Mouse (Mus musculus) MEL (cell line): ENCODE data around the gene Slc3a1. TPM values are rescaled to one million over a fixed set of nuclear protein-coding genes. Genes with fewer than 3 reads are reported as not detected.

ENCODE experiments used
- DNase-seq: peaks from one replicate; pipeline ENCODE4 v3.0.0; 2011; ENCODE audit warnings: low read depth, low spot score
- H3K27ac ChIP-seq: 2 replicates; pipeline ENCODE4 v1.5.1; 2012; ENCODE audit warnings: low read depth, mild to moderate bottlenecking, control low read depth, low read length, moderate library complexity; ENCODE audit not compliant: control insufficient read depth
- H3K27me3 ChIP-seq, 2 experiments: fragments of 150-350 bp in 1 of 2; sonication (generic) in 1 of 2; 2 replicates each; pipeline ENCODE4 v1.6.1; 2012; ENCODE audit warnings: low read length in 2 of 2, mild to moderate bottlenecking in 2 of 2, improper control_type of control experiment in 1 of 2, moderate library complexity in 1 of 2; ENCODE audit not compliant: insufficient read depth in 2 of 2, control insufficient read depth in 1 of 2
- H3K36me3 ChIP-seq, 2 experiments: 2 replicates each; pipeline ENCODE4 v1.6.1; 2012 to 2014; ENCODE audit warnings: low read length in 2 of 2, improper control_type of control experiment in 1 of 2, inconsistent platforms in 1 of 2, mild to moderate bottlenecking in 1 of 2; ENCODE audit not compliant: insufficient read depth in 2 of 2, control insufficient read depth in 1 of 2
- H3K4me1 ChIP-seq, 2 experiments: fragments of 150-350 bp in 1 of 2; sonication (generic) in 1 of 2; 2 replicates each; pipeline ENCODE4 v1.6.1; 2012; ENCODE audit warnings: low read length in 2 of 2, improper control_type of control experiment in 1 of 2, mild to moderate bottlenecking in 1 of 2; ENCODE audit not compliant: insufficient read depth in 2 of 2, control insufficient read depth in 1 of 2
- H3K4me3 ChIP-seq, 2 experiments: fragments of 150-350 bp in 1 of 2; sonication (generic) in 1 of 2; 2 replicates each; pipeline ENCODE4 v1.5.1; 2012; ENCODE audit warnings: low read depth in 2 of 2, low read length in 2 of 2, mild to moderate bottlenecking in 2 of 2, moderate library complexity in 2 of 2, control low read depth in 1 of 2, improper control_type of control experiment in 1 of 2; ENCODE audit not compliant: control insufficient read depth in 1 of 2, insufficient read depth in 1 of 2
- H3K79me2 ChIP-seq: 2 replicates; pipeline ENCODE4 v1.6.1; 2012; ENCODE audit warnings: mild to moderate bottlenecking, low read length, moderate library complexity; ENCODE audit not compliant: control insufficient read depth, poor library complexity, insufficient read depth
- H3K9ac ChIP-seq: 2 replicates; pipeline ENCODE4 v1.6.1; 2012; ENCODE audit warnings: low read depth, mild to moderate bottlenecking, control low read depth, low read length, moderate library complexity; ENCODE audit not compliant: control insufficient read depth, poor library complexity, severe bottlenecking
- H3K9me3 ChIP-seq: fragments of 150-350 bp; sonication (generic); replicated peaks from 2 replicates; pipeline ENCODE4 v1.6.1; 2012; ENCODE audit warnings: mild to moderate bottlenecking, low read length, improper control_type of control experiment, moderate library complexity; ENCODE audit not compliant: insufficient read depth
- BHLHE40 ChIP-seq: IDR thresholded peaks from 2 replicates; pipeline ENCODE4 v1.6.1; 2012; ENCODE audit warnings: low read depth, mild to moderate bottlenecking, inconsistent platforms, low read length, improper control_type of control experiment, borderline replicate concordance
- CHD2 ChIP-seq: IDR thresholded peaks from 2 replicates; pipeline ENCODE4 v1.6.1; 2011; ENCODE audit warnings: low read length, improper control_type of control experiment
- CTCF ChIP-seq, 3 experiments: IDR thresholded peaks in 2 of 3; conservative IDR thresholded peaks in 1 of 3; 2 replicates each; pipeline ENCODE4 v1.5.1; 2011 to 2012; ENCODE audit warnings: low read length in 3 of 3, low read depth in 2 of 3, mild to moderate bottlenecking in 2 of 3, improper control_type of control experiment in 1 of 3, inconsistent platforms in 1 of 3, mixed read lengths in 1 of 3, moderate library complexity in 1 of 3; ENCODE audit not compliant: control insufficient read depth in 1 of 3, insufficient read depth in 1 of 3, poor library complexity in 1 of 3, severe bottlenecking in 1 of 3
- E2F4 ChIP-seq: IDR thresholded peaks from 2 replicates; pipeline ENCODE4 v1.6.1; 2011; ENCODE audit warnings: low read depth, low read length, improper control_type of control experiment, borderline replicate concordance
- ELF1 ChIP-seq: IDR thresholded peaks from 2 replicates; pipeline ENCODE4 v1.6.1; 2014; ENCODE audit warnings: low read depth, mild to moderate bottlenecking, inconsistent platforms, low read length, improper control_type of control experiment, moderate library complexity
- EP300 ChIP-seq, 2 experiments: IDR thresholded peaks; 2 replicates each; pipeline ENCODE4 v1.6.1; 2011; ENCODE audit warnings: improper control_type of control experiment in 2 of 2, low read length in 2 of 2, low read depth in 1 of 2, mild to moderate bottlenecking in 1 of 2
- ETS1 ChIP-seq: IDR thresholded peaks from 2 replicates; pipeline ENCODE4 v1.6.1; 2012; ENCODE audit warnings: low read depth, mild to moderate bottlenecking, inconsistent platforms, low read length, improper control_type of control experiment, moderate library complexity
- HCFC1 ChIP-seq: IDR thresholded peaks from 2 replicates; pipeline ENCODE4 v1.6.1; 2012; ENCODE audit warnings: low read depth, mild to moderate bottlenecking, inconsistent platforms, low read length, improper control_type of control experiment, moderate library complexity
- JUND ChIP-seq: IDR thresholded peaks from 2 replicates; pipeline ENCODE4 v1.6.1; 2011; ENCODE audit warnings: low read depth, mild to moderate bottlenecking, improper control_type of control experiment, low read length
- KAT2A ChIP-seq: conservative IDR thresholded peaks from 2 replicates; pipeline ENCODE4 v1.6.1; 2012; ENCODE audit warnings: low read depth, low read length, improper control_type of control experiment, inconsistent platforms
- MAFK ChIP-seq: IDR thresholded peaks from 2 replicates; pipeline ENCODE4 v1.6.1; 2011; ENCODE audit warnings: low read depth, mild to moderate bottlenecking, low read length, improper control_type of control experiment, borderline replicate concordance
- MAZ ChIP-seq: IDR thresholded peaks from 2 replicates; pipeline ENCODE4 v1.6.1; 2012; ENCODE audit warnings: low read depth, mild to moderate bottlenecking, inconsistent platforms, low read length, improper control_type of control experiment
- MEF2A ChIP-seq: IDR thresholded peaks from 2 replicates; pipeline ENCODE4 v1.6.1; 2014; ENCODE audit warnings: low read depth, mild to moderate bottlenecking, inconsistent platforms, low read length, improper control_type of control experiment; ENCODE audit not compliant: poor library complexity, insufficient replicate concordance, severe bottlenecking; ENCODE audit errors: extremely low read depth
- MXI1 ChIP-seq: IDR thresholded peaks from 2 replicates; pipeline ENCODE4 v1.6.1; 2011; ENCODE audit warnings: mild to moderate bottlenecking, low read depth, low read length, improper control_type of control experiment
- MYC ChIP-seq: IDR thresholded peaks from 2 replicates; pipeline ENCODE4 v1.6.1; 2011; ENCODE audit warnings: low read depth, mild to moderate bottlenecking, low read length, improper control_type of control experiment, moderate library complexity
- NELFE ChIP-seq: IDR thresholded peaks from 2 replicates; pipeline ENCODE4 v1.6.1; 2011; ENCODE audit warnings: low read depth, low read length, improper control_type of control experiment
- POLR2A ChIP-seq, 2 experiments: IDR thresholded peaks; 2 replicates each; pipeline ENCODE4 v1.6.1; 2011 to 2012; ENCODE audit warnings: low read length in 2 of 2, mild to moderate bottlenecking in 2 of 2, control low read depth in 1 of 2, improper control_type of control experiment in 1 of 2, low read depth in 1 of 2, moderate library complexity in 1 of 2; ENCODE audit not compliant: control insufficient read depth in 1 of 2, insufficient read depth in 1 of 2, poor library complexity in 1 of 2
- POLR2AphosphoS2 ChIP-seq: IDR thresholded peaks from 2 replicates; pipeline ENCODE4 v1.6.1; 2011; ENCODE audit warnings: low read length, improper control_type of control experiment
- POLR2AphosphoS5 ChIP-seq: IDR thresholded peaks from 2 replicates; pipeline ENCODE4 v1.6.1; 2012; ENCODE audit warnings: low read depth, borderline replicate concordance, mild to moderate bottlenecking, inconsistent platforms, low read length, moderate library complexity, mixed read lengths
- RCOR1 ChIP-seq: IDR thresholded peaks from 2 replicates; pipeline ENCODE4 v1.6.1; 2012; ENCODE audit warnings: low read depth, mild to moderate bottlenecking, inconsistent platforms, low read length, improper control_type of control experiment
- SIN3A ChIP-seq: IDR thresholded peaks from 2 replicates; pipeline ENCODE4 v1.6.1; 2012; ENCODE audit warnings: low read length, improper control_type of control experiment, inconsistent platforms
- SMC3 ChIP-seq: IDR thresholded peaks from 2 replicates; pipeline ENCODE4 v1.6.1; 2011; ENCODE audit warnings: low read depth, low read length, improper control_type of control experiment
- TAL1 ChIP-seq: IDR thresholded peaks from 2 replicates; pipeline ENCODE4 v1.6.1; 2012; ENCODE audit warnings: mild to moderate bottlenecking, inconsistent platforms, low read length, moderate library complexity, mixed read lengths
- TBP ChIP-seq: IDR thresholded peaks from 2 replicates; pipeline ENCODE4 v1.8.0; 2011; ENCODE audit warnings: low read depth, low read length, improper control_type of control experiment
- TCF12 ChIP-seq: IDR thresholded peaks from 2 replicates; pipeline ENCODE4 v1.6.1; 2014; ENCODE audit warnings: low read depth, mild to moderate bottlenecking, inconsistent platforms, low read length, improper control_type of control experiment, moderate library complexity
- USF1 ChIP-seq: IDR thresholded peaks from 2 replicates; pipeline ENCODE4 v1.6.1; 2014; ENCODE audit warnings: low read depth, mild to moderate bottlenecking, inconsistent platforms, low read length, improper control_type of control experiment, moderate library complexity
- USF2 ChIP-seq, 2 experiments: IDR thresholded peaks; 2 replicates each; pipeline ENCODE4 v1.6.1; 2011 to 2012; ENCODE audit warnings: improper control_type of control experiment in 2 of 2, low read length in 2 of 2, borderline replicate concordance in 1 of 2, inconsistent platforms in 1 of 2, low read depth in 1 of 2, mild to moderate bottlenecking in 1 of 2; ENCODE audit not compliant: insufficient read depth in 1 of 2
- ZC3H11A ChIP-seq: IDR thresholded peaks from 2 replicates; pipeline ENCODE4 v1.6.1; 2012; ENCODE audit warnings: low read depth, mild to moderate bottlenecking, inconsistent platforms, low read length, improper control_type of control experiment
- ZKSCAN1 ChIP-seq: IDR thresholded peaks from 2 replicates; pipeline ENCODE4 v1.6.1; 2012; ENCODE audit warnings: low read depth, mild to moderate bottlenecking, inconsistent platforms, low read length, improper control_type of control experiment, moderate library complexity
- ZNF384 ChIP-seq: IDR thresholded peaks from 2 replicates; pipeline ENCODE4 v1.6.1; 2012; ENCODE audit warnings: low read depth, mild to moderate bottlenecking, inconsistent platforms, low read length, improper control_type of control experiment
- polyA plus RNA-seq, 2 experiments: library from polyadenylated mRNA; stranded (reverse) in 1 of 2; unstranded in 1 of 2; fragments of >175 nt in 1 of 2; fragments of >200 nt in 1 of 2; gene quantifications; 2 replicates each; pipeline versions ENCODE4 v1.2.1 to v1.2.4; 2012; ENCODE audit warnings: low replicate concordance in 2 of 2, low read depth in 1 of 2; ENCODE audit not compliant: insufficient read length in 2 of 2, insufficient read depth in 1 of 2, missing spikeins in 1 of 2
- total RNA-seq: library from RNA; depleted of rRNA; stranded (reverse); fragments of 300-350 nt; gene quantifications from 2 replicates; pipeline ENCODE4 v1.2.3, GENCODE M21; 2012

Gene Slc3a1
- total and polyA plus RNA-seq, 3 experiments: 0.08 TPM; not detected in 1

DNA sequence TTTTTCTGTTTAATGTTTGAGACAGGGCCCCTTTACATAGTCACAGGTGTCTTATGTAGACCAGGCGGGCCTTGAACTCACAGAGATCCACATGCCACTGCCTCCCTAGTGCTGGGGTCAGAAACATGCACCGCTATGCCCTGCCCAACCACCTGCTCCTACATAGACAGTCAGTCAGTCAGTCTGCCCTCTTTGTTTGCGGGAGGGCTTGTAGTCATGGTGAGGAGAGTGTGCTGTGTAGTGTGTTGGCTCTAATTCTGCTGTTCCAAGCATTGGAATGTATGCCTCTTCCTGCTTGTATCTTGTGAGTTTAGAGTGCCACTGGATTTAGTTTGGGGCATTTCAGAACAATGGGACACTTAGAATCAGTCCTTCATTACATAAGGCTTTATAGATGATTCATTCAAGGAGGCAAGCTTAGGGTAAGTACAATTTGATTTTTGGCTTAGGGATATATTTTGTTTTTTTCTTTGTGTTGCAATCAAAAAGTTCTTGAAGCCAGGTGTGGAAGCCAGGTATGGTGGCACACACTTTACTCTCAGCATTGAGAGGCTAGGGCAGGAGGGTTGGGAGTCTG, 40.3 kb upstream of the Slc3a1 start:
- TF ChIP-seq POLR2AphosphoS2 (no peak), ZKSCAN1 (no peak), POLR2A (IDR thresholded peaks at IDR 0.05; ENCODE audit: control insufficient read depth in 1 of 2, insufficient read depth in 1 of 2, low read depth in 1 of 2, low read length in 2 of 2, poor library complexity in 1 of 2) (no peak), BHLHE40 (no peak), EP300 (IDR thresholded peaks at IDR 0.05; ENCODE audit: low read depth in 1 of 2, low read length in 2 of 2) (no peak), MXI1 (no peak), ELF1 (no peak), E2F4 (no peak), MYC (no peak), ZNF384 (no peak), USF2 (IDR thresholded peaks at IDR 0.05; ENCODE audit: borderline replicate concordance in 1 of 2, insufficient read depth in 1 of 2, low read depth in 1 of 2, low read length in 2 of 2) (no peak), CHD2 (no peak), JUND (no peak), NELFE (no peak), KAT2A (no peak), SIN3A (no peak), ZC3H11A (no peak), SMC3 (no peak)
- TF ChIP-seq, all 39 proteins: peak for 0
- Histone ChIP-seq H3K27me3 (no peaks in the 10 kb centered on the region), H3K9ac (no peak overlapping the region), H3K79me2 (peaks cover 49% of the 10 kb centered on the region), H3K4me1 (peaks cover 16 to 23% of the 10 kb centered on the region in 2 experiments), H3K4me3 (no peak overlapping the region), H3K36me3 (peaks cover 0 to 31% of the 10 kb centered on the region in 2 experiments; a peak in 2 of 4 replicates), H3K9me3 (no peaks in the 10 kb centered on the region), H3K27ac (peak overlapping the region; percentile 37)
- peak; percentile 26 for DNase-seq

DNA sequence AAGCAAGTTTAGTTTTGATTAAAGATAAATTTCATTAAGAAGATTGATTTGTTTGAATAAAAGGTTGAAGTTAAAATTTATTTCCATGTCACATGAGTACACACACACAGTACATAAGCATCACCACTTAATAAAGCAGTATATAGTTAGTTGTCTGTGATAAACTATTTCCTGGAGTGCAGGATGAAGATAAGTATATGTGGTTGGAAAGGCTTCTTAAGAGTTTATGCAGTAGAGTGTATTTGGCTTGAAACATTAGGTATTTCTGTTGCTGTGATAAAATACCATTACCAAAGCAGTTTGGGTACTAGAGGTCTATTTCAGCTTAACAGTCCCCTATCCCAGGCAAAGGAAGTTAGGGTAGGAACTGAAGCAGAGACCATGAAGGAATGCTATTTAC, 39.7 kb upstream of the Slc3a1 start:
- Histone ChIP-seq H3K27ac (peak overlapping the region; percentile 41), H3K79me2 (peaks cover 48% of the 10 kb centered on the region; the same call in 1 of the 2 replicates), H3K9ac (no peak overlapping the region), H3K27me3 (no peaks in the 10 kb centered on the region), H3K4me3 (no peak overlapping the region), H3K4me1 (peaks cover 16 to 23% of the 10 kb centered on the region in 2 experiments), H3K9me3 (no peaks in the 10 kb centered on the region), H3K36me3 (peaks cover 0 to 31% of the 10 kb centered on the region in 2 experiments; a peak in 2 of 4 replicates)
- DNase-seq: peak; percentile 67
- 0 out of 2 replicates have a peak, but pooled peaks have one; percentile 16 for TF ChIP-seq TAL1
- TF ChIP-seq CHD2: no peak
- no peak for TF ChIP-seq MAFK
- peak; percentile 80 to 83 for TF ChIP-seq EP300 (IDR thresholded peaks at IDR 0.05; ENCODE audit: low read depth in 1 of 2, low read length in 2 of 2)
- no peak; the same call in 1 of the 2 replicates for TF ChIP-seq USF1
- TF ChIP-seq TCF12: peak; percentile 72
- no peak for TF ChIP-seq BHLHE40
- TF ChIP-seq CTCF (IDR thresholded peaks at IDR 0.05 in 2 of 3, conservative IDR thresholded peaks at IDR 0.05 in 1 of 3; ENCODE audit: control insufficient read depth in 1 of 3, insufficient read depth in 1 of 3, low read depth in 2 of 3, low read length in 3 of 3, poor library complexity in 1 of 3, severe bottlenecking in 1 of 3): no peak
- no peak for TF ChIP-seq MXI1
- TF ChIP-seq POLR2A (IDR thresholded peaks at IDR 0.05; ENCODE audit: control insufficient read depth in 1 of 2, insufficient read depth in 1 of 2, low read depth in 1 of 2, low read length in 2 of 2, poor library complexity in 1 of 2): no peak
- peak; percentile 39; the same call in 1 of the 2 replicates for TF ChIP-seq ETS1
- TF ChIP-seq HCFC1: no peak
- TF ChIP-seq MEF2A: no peak
- TF ChIP-seq ELF1: no peak
- TF ChIP-seq POLR2AphosphoS5: no peak
- TF ChIP-seq TBP: no peak
- TF ChIP-seq SIN3A: peak; percentile 28; the same call in 1 of the 2 replicates
- peak; percentile 18; the same call in 1 of the 2 replicates for TF ChIP-seq RCOR1
- no peak for TF ChIP-seq MAZ
